Mouse (Mus musculus): ENCODE data around the gene Vtn.

The Vtn gene

GRCm38 (mm10) chr11:78499004-78499403, at the start of gene Vtn:
Vtn (plus strand) TSS chr11:78499091.
- no peak for DNase-seq

- DNase-seq, result no peak
Observed at GRCm38 (mm10) chr11:78450337-78450736, 48.6 kb upstream of the Vtn start.

- peak; percentile 70 to 87 for DNase-seq
Observed at GRCm38 (mm10) chr11:78453675-78454074, 45.2 kb upstream of the Vtn start.

GRCm38 (mm10) chr11:78454276-78454675, 44.6 kb upstream of the Vtn start:
- DNase-seq, result no peak

- peak; percentile 47 to 71 for DNase-seq
Observed at GRCm38 (mm10) chr11:78455308-78455707, 43.6 kb upstream of the Vtn start.

- DNase-seq, result no peak
Observed at GRCm38 (mm10) chr11:78458740-78459139, 40.2 kb upstream of the Vtn start.

- no peak for DNase-seq
Observed at GRCm38 (mm10) chr11:78461894-78462293, 37.0 kb upstream of the Vtn start.

- no peak for DNase-seq
Observed at GRCm38 (mm10) chr11:78462669-78463068, 36.2 kb upstream of the Vtn start.

GRCm38 (mm10) chr11:78463286-78464036, 35.4 kb upstream of the Vtn start:
- DNase-seq, result no peak

- no peak for DNase-seq
Observed at GRCm38 (mm10) chr11:78465116-78465515, 33.8 kb upstream of the Vtn start.

GRCm38 (mm10) chr11:78465568-78466180, 33.2 kb upstream of the Vtn start, which contains the start of gene Slc46a1:
Slc46a1 (plus strand) TSS chr11:78465697.
- peak; percentile 91 to 93 for DNase-seq

- DNase-seq, result peak in 1 of 2 experiments; percentile 3
Observed at GRCm38 (mm10) chr11:78466242-78466912, 32.5 kb upstream of the Vtn start.

- DNase-seq, result no peak
Observed at GRCm38 (mm10) chr11:78467515-78467914, 31.4 kb upstream of the Vtn start.

- DNase-seq, result no peak
Observed at GRCm38 (mm10) chr11:78467932-78468331, 31.0 kb upstream of the Vtn start.

- DNase-seq, result no peak
Observed at GRCm38 (mm10) chr11:78471326-78472103, 27.4 kb upstream of the Vtn start.

GRCm38 (mm10) chr11:78475289-78475688, 23.6 kb upstream of the Vtn start:
- DNase-seq, result no peak

GRCm38 (mm10) chr11:78483639-78484038, 15.3 kb upstream of the Vtn start:
- DNase-seq, result no peak

GRCm38 (mm10) chr11:78488168-78488567, 10.7 kb upstream of the Vtn start:
- DNase-seq, result peak; percentile 70 to 80

GRCm38 (mm10) chr11:78490781-78491241, 8.1 kb upstream of the Vtn start:
- peak; percentile 8 to 47 for DNase-seq

- peak in 1 of 2 experiments; percentile 51 for DNase-seq
Observed at GRCm38 (mm10) chr11:78495904-78496303, 3.0 kb upstream of the Vtn start.

- peak in 1 of 2 experiments; percentile 13 for DNase-seq
Observed at GRCm38 (mm10) chr11:78497071-78497541, 1.8 kb upstream of the Vtn start.

All from kidney, postnatal 25 days (tissue).